Mouse (Mus musculus) kidney, postnatal 0 days (tissue): Measurements from ENCODE around the gene Gga1. TPM values are rescaled to one million over a fixed set of nuclear protein-coding genes. Genes with fewer than 3 reads are reported as not detected.
A peak's percentile ranks its signal among the peaks of the same experiment; 100 is the strongest.

Experiments used
- ATAC-seq: fragments of 200-750 bp; cut with Nextera tagmentation; replicated peaks from 2 replicates; pipeline ENCODE4 v1.8.0; 2017; ENCODE audit warnings: low read depth, moderate number of reproducible peaks, moderate TSS enrichment, moderate library complexity; ENCODE audit not compliant: low FRiP score
- DNase-seq: peaks from one replicate; pipeline ENCODE4 v3.0.0-alpha.2; 2016; ENCODE audit warnings: low spot score
- H3K27ac ChIP-seq: fragments of 300-500 bp; sonication (generic); 2 replicates; pipeline ENCODE4 v1.5.1; 2014; ENCODE audit warnings: mild to moderate bottlenecking
- H3K27me3 ChIP-seq: fragments of 300-500 bp; sonication (generic); 2 replicates; pipeline ENCODE4 v1.6.1; 2014; ENCODE audit warnings: low read length, mixed read lengths; ENCODE audit not compliant: insufficient read depth
- H3K36me3 ChIP-seq: fragments of 300-500 bp; sonication (generic); 2 replicates; pipeline ENCODE4 v1.6.1; 2014; ENCODE audit warnings: low read length, mixed read lengths; ENCODE audit not compliant: insufficient read depth
- H3K4me1 ChIP-seq: fragments of 300-500 bp; sonication (generic); replicated peaks from 2 replicates; pipeline ENCODE4 v1.6.1; 2014; ENCODE audit warnings: antibody characterized with exemption, low read length, mixed read lengths; ENCODE audit not compliant: insufficient read depth
- H3K4me2 ChIP-seq: fragments of 300-500 bp; sonication (generic); 2 replicates; pipeline ENCODE4 v1.6.1; 2014; ENCODE audit warnings: mild to moderate bottlenecking, low read length, moderate library complexity, mixed read lengths
- H3K4me3 ChIP-seq: fragments of 300-500 bp; sonication (generic); replicated peaks from 2 replicates; pipeline ENCODE4 v1.5.1; 2014; ENCODE audit warnings: low read depth, low read length
- H3K9ac ChIP-seq: fragments of 300-500 bp; sonication (generic); 2 replicates; pipeline ENCODE4 v1.6.1; 2014; ENCODE audit warnings: low read depth, low read length
- H3K9me3 ChIP-seq: fragments of 300-500 bp; sonication (generic); replicated peaks from 2 replicates; pipeline ENCODE4 v1.6.1; 2016; ENCODE audit warnings: low read length, inconsistent platforms, mixed read lengths
- CTCF ChIP-seq: IDR thresholded peaks from 2 replicates; pipeline ENCODE4 v1.5.1; 2016; ENCODE audit warnings: antibody characterized with exemption, low read depth, mild to moderate bottlenecking, moderate library complexity
- WGBS: fragments of 180-500 bp; shearing (Covaris S2); extraction: QIAGEN DNeasy Blood & Tissue Kit; methylation state at CpG from one replicate; pipeline ENCODE4 v1.1.7; 2014; 5-methylcytosine and 5-hydroxymethylcytosine counted together
- polyA plus RNA-seq: library from polyadenylated mRNA; unstranded; fragments of >200 nt; fragmentation: Nextera tagmentation; extraction: Ambion mirVana; gene quantifications from 2 replicates; pipeline ENCODE4 v1.2.1, GENCODE M21; 2015

The Gga1 gene
- polyA plus RNA-seq, 1 experiment from 2014 or later: 41.5 TPM

DNA sequence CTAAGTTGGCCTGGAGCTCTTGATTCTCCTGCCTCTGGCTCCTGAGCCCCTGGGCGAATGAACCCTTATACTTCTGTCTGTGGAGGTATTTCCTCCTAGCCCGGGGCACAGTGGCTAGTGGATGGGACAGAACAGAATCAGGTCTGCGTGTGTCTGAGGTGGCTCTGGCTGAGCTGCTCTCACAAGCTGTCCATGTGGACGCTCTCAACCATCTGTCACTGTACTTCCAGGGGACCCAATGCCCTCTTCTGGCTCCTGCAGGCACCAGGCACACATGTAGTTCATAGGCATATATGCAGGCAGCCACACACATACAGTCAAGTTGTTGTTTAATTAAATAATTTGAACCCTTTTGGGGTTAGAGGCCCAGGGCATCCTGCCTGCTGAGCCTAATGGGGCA is 17.7 kb upstream of the Gga1 start:
- Histone ChIP-seq H3K27ac (no peak overlapping the region), H3K9ac (0 out of 2 replicates have a peak overlapping the region, but pooled peaks have one; percentile 2), H3K36me3 (no peaks in the 10 kb centered on the region), H3K27me3 (no peaks in the 10 kb centered on the region), H3K4me2 (no peak overlapping the region), H3K4me1 (peaks cover 10% of the 10 kb centered on the region), H3K9me3 (no peaks in the 10 kb centered on the region), H3K4me3 (no peak overlapping the region)
- TF ChIP-seq CTCF: no peak
- 65% methylated on average over 4 of the region's 4 CpGs for WGBS
- DNase-seq (no peak), ATAC-seq (no peak)

- 63% methylated on average over 6 of the region's 6 CpGs for whole genome bisulfite sequencing
- Histone ChIP-seq H3K9ac (0 out of 2 replicates have a peak overlapping the region, but pooled peaks have one; percentile 2), H3K9me3 (no peaks in the 10 kb centered on the region), H3K4me1 (peaks cover 10% of the 10 kb centered on the region), H3K4me2 (no peak overlapping the region), H3K27ac (no peak overlapping the region), H3K4me3 (no peak overlapping the region), H3K36me3 (no peaks in the 10 kb centered on the region), H3K27me3 (no peaks in the 10 kb centered on the region)
- DNase-seq (no peak), ATAC-seq (no peak)
- no peak for TF ChIP-seq CTCF
Observed at GRCm38 (mm10) chr15:78859714-78860113, 17.3 kb upstream of the Gga1 start.

DNA sequence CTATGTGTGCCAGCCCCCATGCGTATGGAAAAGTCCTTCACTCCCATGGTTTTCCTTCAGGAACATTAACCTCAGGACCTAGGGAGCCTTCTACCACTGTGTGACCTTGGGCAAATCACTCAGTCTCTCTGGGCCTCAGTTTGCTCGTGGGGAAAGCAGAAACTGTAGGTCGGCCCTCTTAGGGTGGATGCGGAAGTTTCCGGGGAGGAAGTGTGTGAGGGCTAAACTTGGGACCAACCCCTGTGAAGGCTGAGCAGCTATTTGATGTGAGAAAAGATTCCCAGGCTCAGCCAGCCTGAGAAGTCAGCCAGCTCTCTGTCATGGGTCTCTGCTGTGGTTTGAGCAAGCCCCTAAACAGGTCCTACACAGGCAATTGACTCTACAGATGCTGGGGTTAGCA is 14.7 kb upstream of the Gga1 start:
- Histone ChIP-seq H3K27ac (no peak overlapping the region), H3K36me3 (no peaks in the 10 kb centered on the region), H3K4me3 (no peak overlapping the region), H3K9ac (no peak overlapping the region), H3K9me3 (no peaks in the 10 kb centered on the region), H3K4me1 (peaks cover 10% of the 10 kb centered on the region), H3K4me2 (no peak overlapping the region), H3K27me3 (no peaks in the 10 kb centered on the region)
- ATAC-seq (no peak), DNase-seq (no peak)
- no peak for TF ChIP-seq CTCF
- WGBS: 83% methylated on average over 5 of the region's 5 CpGs

DNA sequence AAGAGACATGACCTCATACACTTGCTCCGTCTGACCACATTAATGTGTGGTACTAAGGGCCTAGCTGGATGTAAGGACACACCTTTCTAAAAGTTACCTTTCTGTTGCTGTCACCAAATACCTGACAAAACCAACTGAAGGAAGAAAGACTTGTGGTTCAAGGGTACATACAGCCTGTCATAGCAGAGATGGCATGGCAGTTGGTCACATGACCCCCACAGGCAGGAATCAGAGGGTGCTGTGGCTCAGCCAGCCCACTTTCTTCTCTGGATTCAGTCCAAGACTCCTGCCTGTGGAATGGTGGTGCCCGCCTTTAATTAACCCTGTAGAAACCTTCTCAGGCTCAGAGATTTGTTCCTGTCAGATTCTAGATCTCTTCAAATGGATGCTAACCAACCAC is 13.8 kb upstream of the Gga1 start:
- no peak overlapping the region for H3K9ac ChIP-seq
- TF ChIP-seq CTCF: no peak
- no peak overlapping the region for H3K4me3 ChIP-seq
- peak overlapping the region; percentile 48; the same call in 1 of the 2 replicates for H3K27ac ChIP-seq
- no peaks in the 10 kb centered on the region for H3K9me3 ChIP-seq
- no peak for DNase-seq
- no peaks in the 10 kb centered on the region for H3K36me3 ChIP-seq
- no peaks in the 10 kb centered on the region for H3K27me3 ChIP-seq
- no peak overlapping the region for H3K4me2 ChIP-seq
- 62% methylated on average over 2 of the region's 2 CpGs for WGBS
- H3K4me1 ChIP-seq: peaks cover 16% of the 10 kb centered on the region
- no peak for ATAC-seq

GRCm38 (mm10) chr15:78863852-78864253 is 13.1 kb upstream of the Gga1 start:
- Histone ChIP-seq H3K9me3 (no peaks in the 10 kb centered on the region), H3K4me2 (no peak overlapping the region), H3K9ac (no peak overlapping the region), H3K4me3 (no peak overlapping the region), H3K4me1 (peaks cover 18% of the 10 kb centered on the region), H3K27ac (peak overlapping the region; percentile 48), H3K27me3 (no peaks in the 10 kb centered on the region), H3K36me3 (no peaks in the 10 kb centered on the region)
- peak; percentile 58 for DNase-seq
- 33% methylated on average over 13 of the region's 13 CpGs for WGBS
- ATAC-seq: no peak; the same call in 1 of the 2 replicates
- no peak for TF ChIP-seq CTCF

GRCm38 (mm10) chr15:78868398-78868797 is 8.6 kb upstream of the Gga1 start:
- Histone ChIP-seq H3K27ac (peak overlapping the region; percentile 83), H3K4me1 (peaks cover 16% of the 10 kb centered on the region), H3K4me3 (no peak overlapping the region), H3K4me2 (no peak overlapping the region), H3K9ac (no peak overlapping the region), H3K27me3 (no peaks in the 10 kb centered on the region), H3K9me3 (no peaks in the 10 kb centered on the region), H3K36me3 (no peaks in the 10 kb centered on the region)
- ATAC-seq (peak; percentile 57; the same call in 1 of the 2 replicates), DNase-seq (peak; percentile 95)
- TF ChIP-seq CTCF: no peak
- WGBS: 4% methylated on average over 9 of the region's 9 CpGs

- Histone ChIP-seq H3K27me3 (no peaks in the 10 kb centered on the region), H3K27ac (peak overlapping the region; percentile 83), H3K4me2 (no peak overlapping the region), H3K4me1 (peaks cover 12% of the 10 kb centered on the region), H3K9ac (no peak overlapping the region), H3K9me3 (no peaks in the 10 kb centered on the region), H3K36me3 (no peaks in the 10 kb centered on the region), H3K4me3 (no peak overlapping the region)
- 61% methylated on average over 7 of the region's 7 CpGs for WGBS
- no peak for TF ChIP-seq CTCF
- no peak for DNase-seq
- ATAC-seq: no peak
Observed at GRCm38 (mm10) chr15:78868826-78869233, 8.2 kb upstream of the Gga1 start.
